Mouse (Mus musculus) ES-Bruce4 (cell line): ENCODE measurements around the gene Notch1. TPM values are rescaled to one million over a fixed set of nuclear protein-coding genes. Genes with fewer than 3 reads are reported as not detected.

Experiments used
- H3K27ac ChIP-seq: 2 replicates; pipeline ENCODE4 v1.5.1; 2012; ENCODE audit warnings: low read length, inconsistent platforms; ENCODE audit not compliant: insufficient read depth
- H3K27me3 ChIP-seq: 2 replicates; pipeline ENCODE4 v1.6.1; 2012; ENCODE audit warnings: mild to moderate bottlenecking, low read length, inconsistent platforms; ENCODE audit not compliant: control insufficient read depth, poor library complexity, insufficient read depth, severe bottlenecking
- H3K36me3 ChIP-seq: 2 replicates; pipeline ENCODE4 v1.6.1; 2012; ENCODE audit warnings: inconsistent platforms, mild to moderate bottlenecking, low read length, moderate library complexity; ENCODE audit not compliant: control insufficient read depth, poor library complexity, insufficient read depth, severe bottlenecking
- H3K4me1 ChIP-seq: one replicate; pipeline ENCODE4 v1.8.1; 2011; ENCODE audit warnings: low read length; ENCODE audit not compliant: control insufficient read depth, insufficient read depth
- H3K4me3 ChIP-seq: 2 replicates; pipeline ENCODE4 v1.5.1; 2011; ENCODE audit warnings: low read depth, mild to moderate bottlenecking, low read length
- H3K9ac ChIP-seq: 2 replicates; pipeline ENCODE4 v1.6.1; 2012; ENCODE audit warnings: low read depth, mild to moderate bottlenecking, inconsistent platforms; ENCODE audit not compliant: poor library complexity, severe bottlenecking
- H3K9me3 ChIP-seq: replicated peaks from 2 replicates; pipeline ENCODE4 v1.6.1; 2012; ENCODE audit warnings: mild to moderate bottlenecking, low read length, inconsistent platforms; ENCODE audit not compliant: control insufficient read depth, poor library complexity, insufficient read depth, severe bottlenecking
- CTCF ChIP-seq: IDR thresholded peaks from one replicate; pipeline ENCODE4 v1.8.1; 2011; ENCODE audit warnings: low read depth, low read length
- EP300 ChIP-seq: IDR thresholded peaks from 2 replicates; pipeline ENCODE4 v1.6.1; 2011; ENCODE audit warnings: low read depth, low read length; ENCODE audit not compliant: insufficient read depth
- POLR2A ChIP-seq: IDR thresholded peaks from one replicate; pipeline ENCODE4 v1.8.1; 2011; ENCODE audit warnings: low read length; ENCODE audit not compliant: insufficient read depth
- polyA plus RNA-seq: library from polyadenylated mRNA; stranded (reverse); fragments of >200 nt; gene quantifications from 2 replicates; pipeline ENCODE4 v1.2.4, GENCODE M21; 2011; ENCODE audit warnings: low read depth; ENCODE audit not compliant: missing spikeins, insufficient read depth, insufficient read length

Notch1 gene
- polyA plus RNA-seq, 1 experiment, result 31.9 TPM

- H3K4me1 ChIP-seq, result no peaks in the 10 kb centered on the region
- TF ChIP-seq POLR2A (no peak), CTCF (no peak), EP300 (no peak)
- H3K27me3 ChIP-seq, result no peaks in the 10 kb centered on the region
- H3K9ac ChIP-seq, result no peak overlapping the region
- H3K27ac ChIP-seq, result no peak overlapping the region
- no peaks in the 10 kb centered on the region for H3K36me3 ChIP-seq
- no peaks in the 10 kb centered on the region for H3K9me3 ChIP-seq
- H3K4me3 ChIP-seq, result no peak overlapping the region
Observed at GRCm38 (mm10) chr2:26515335-26515734, 1.1 kb downstream of the Notch1 start.

GRCm38 (mm10) chr2:26513105-26513745 is 3.2 kb downstream of the Notch1 start:
- Histone ChIP-seq H3K27ac (no peak overlapping the region), H3K4me3 (no peak overlapping the region)
- TF ChIP-seq EP300 (no peak), POLR2A (no peak), CTCF (no peak)

DNA sequence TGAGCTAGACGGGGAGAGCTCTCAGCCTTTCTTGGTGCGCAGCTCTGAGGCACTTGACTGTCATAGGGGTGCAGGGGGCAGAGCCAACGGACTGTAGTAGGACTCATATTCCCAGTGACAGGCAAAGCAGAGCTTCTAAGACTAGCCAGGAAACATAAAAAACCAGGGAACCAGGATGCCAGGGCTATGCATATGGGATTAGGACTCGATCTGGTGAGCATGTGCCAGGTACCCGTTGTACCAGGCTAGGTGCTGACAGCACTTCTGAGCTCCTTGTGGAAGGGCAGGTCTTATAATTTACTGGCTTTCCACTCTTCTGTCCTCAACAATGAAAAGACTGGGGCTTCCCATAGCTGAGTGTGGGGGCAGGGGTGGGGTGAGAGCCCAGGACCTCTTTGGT is 7.8 kb downstream of the Notch1 start:
- Histone ChIP-seq H3K4me1 (peaks cover 9% of the 10 kb centered on the region), H3K4me3 (no peak overlapping the region), H3K27ac (no peak overlapping the region), H3K36me3 (no peaks in the 10 kb centered on the region), H3K27me3 (no peaks in the 10 kb centered on the region), H3K9me3 (no peaks in the 10 kb centered on the region), H3K9ac (no peak overlapping the region)
- TF ChIP-seq CTCF (no peak), EP300 (no peak), POLR2A (no peak)

More at GRCm38 (mm10) chr2:26513105-26513745, 3.2 kb downstream of the Notch1 start:
- no peaks in the 10 kb centered on the region for H3K27me3 ChIP-seq
- H3K9me3 ChIP-seq, result no peaks in the 10 kb centered on the region
- no peaks in the 10 kb centered on the region for H3K4me1 ChIP-seq
- no peak overlapping the region for H3K9ac ChIP-seq
- H3K36me3 ChIP-seq, result no peaks in the 10 kb centered on the region

- no peaks in the 10 kb centered on the region for H3K9me3 ChIP-seq
- 0 out of 2 replicates have a peak overlapping the region, but pooled peaks have one; percentile 24 for H3K9ac ChIP-seq
- H3K27me3 ChIP-seq, result no peaks in the 10 kb centered on the region
- H3K36me3 ChIP-seq, result no peaks in the 10 kb centered on the region
- H3K27ac ChIP-seq, result peak overlapping the region; percentile 22; the same call in 1 of the 2 replicates
- H3K4me3 ChIP-seq, result no peak overlapping the region
- peaks cover 9% of the 10 kb centered on the region for H3K4me1 ChIP-seq
- TF ChIP-seq POLR2A, result no peak
- TF ChIP-seq EP300, result no peak
- no peak for TF ChIP-seq CTCF
Observed at GRCm38 (mm10) chr2:26507961-26508391, 8.5 kb downstream of the Notch1 start.

GRCm38 (mm10) chr2:26507481-26507886 is 9.0 kb downstream of the Notch1 start:
- Histone ChIP-seq H3K27me3 (no peaks in the 10 kb centered on the region), H3K4me3 (no peak overlapping the region), H3K36me3 (no peaks in the 10 kb centered on the region), H3K9me3 (no peaks in the 10 kb centered on the region), H3K9ac (0 out of 2 replicates have a peak overlapping the region, but pooled peaks have one; percentile 24), H3K27ac (peak overlapping the region; percentile 8; the same call in 1 of the 2 replicates), H3K4me1 (peaks cover 9% of the 10 kb centered on the region)
- no peak for TF ChIP-seq POLR2A
- TF ChIP-seq CTCF, result no peak
- TF ChIP-seq EP300, result peak; percentile 69; the same call in 1 of the 2 replicates

GRCm38 (mm10) chr2:26506746-26507280 is 9.7 kb downstream of the Notch1 start:
- Histone ChIP-seq H3K27ac (peak overlapping the region; percentile 55), H3K4me1 (peaks cover 9% of the 10 kb centered on the region), H3K36me3 (no peaks in the 10 kb centered on the region), H3K27me3 (no peaks in the 10 kb centered on the region), H3K4me3 (no peak overlapping the region), H3K9ac (no peak overlapping the region), H3K9me3 (no peaks in the 10 kb centered on the region)
- TF ChIP-seq POLR2A (no peak), EP300 (peak; percentile 56; the same call in 1 of the 2 replicates)
